23 mouse cellular contexts compared by ENCODE assay signal in the genomic region with DNA sequence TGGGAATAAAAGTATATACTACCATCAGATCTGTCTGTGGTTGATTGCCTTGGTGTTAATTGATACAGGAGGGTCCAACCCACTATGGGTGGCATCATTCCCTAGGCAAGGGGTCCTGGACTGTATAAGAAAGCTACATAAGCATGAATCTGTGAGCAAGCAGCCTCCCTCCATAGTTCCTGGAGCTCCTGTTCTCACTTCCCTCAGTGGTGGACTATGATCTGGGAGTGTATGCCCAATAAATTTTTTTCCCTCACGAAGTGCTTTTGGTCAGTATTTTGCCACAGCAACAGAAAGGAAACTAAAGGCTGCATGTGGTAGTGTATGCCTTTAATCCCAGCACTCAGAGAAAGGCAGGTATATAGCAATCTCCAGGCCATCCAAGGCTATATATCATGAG.
"Had no signal": no experiment of that assay in that cellular context is flagged by ENCODE, and none has a peak within 500 bp of the region (broad histone marks: within the 10 kb centered on the region; RNA-seq: fewer than 3 reads in every experiment).

No protein-coding gene starts in this region.

- H3K36me3 ChIP-seq: kidney, embryonic 15.5 days; limb, embryonic 12.5 days; limb, embryonic 15.5 days; lung, embryonic 15.5 days; midbrain, embryonic 10.5 days; midbrain, embryonic 13.5 days; stomach, embryonic 15.5 days had no signal

- ATAC-seq: midbrain, embryonic 16.5 days had no signal

- H3K4me2 ChIP-seq: kidney, embryonic 15.5 days; limb, embryonic 12.5 days; limb, embryonic 15.5 days; liver, embryonic 11.5 days; lung, embryonic 15.5 days; midbrain, embryonic 13.5 days; stomach, embryonic 15.5 days had no signal

- H3K27ac ChIP-seq: kidney, embryonic 15.5 days; limb, embryonic 12.5 days; limb, embryonic 15.5 days; liver, embryonic 14.5 days; lung, embryonic 15.5 days; midbrain, embryonic 10.5 days; midbrain, embryonic 13.5 days; stomach, embryonic 15.5 days had no signal

- H3K27me3 ChIP-seq: kidney, embryonic 15.5 days; limb, embryonic 15.5 days; lung, embryonic 15.5 days; stomach, embryonic 15.5 days had no signal

- H3K9ac ChIP-seq: kidney, embryonic 15.5 days; limb, embryonic 12.5 days; limb, embryonic 15.5 days; liver, embryonic 14.5 days; lung, embryonic 15.5 days; midbrain, embryonic 13.5 days; stomach, embryonic 15.5 days had no signal

- H3K4me3 ChIP-seq: kidney, embryonic 15.5 days; limb, embryonic 12.5 days; limb, embryonic 15.5 days; lung, embryonic 15.5 days; megakaryocyte, embryonic 14.5 days; midbrain, embryonic 10.5 days; midbrain, embryonic 13.5 days; myocyte; stomach, embryonic 15.5 days had no signal

- DNase-seq: kidney, adult 8-10 months; kidney, postnatal 36 days; layer of hippocampus, postnatal 36 days; left cerebral cortex, postnatal 4 days; lung, adult 18-20 months; lung, postnatal 36 days; right cerebral cortex, adult 18-20 months; right cerebral cortex, postnatal 14 days; right cerebral cortex, postnatal 4 days; spleen, adult 18-20 months; thymus, postnatal 25 days had no signal

- H3K9me3 ChIP-seq: kidney, embryonic 15.5 days; limb, embryonic 12.5 days; limb, embryonic 15.5 days; lung, embryonic 15.5 days; midbrain, embryonic 10.5 days; midbrain, embryonic 13.5 days; stomach, embryonic 15.5 days had no signal
